Comparison of ENCODE assay signal across 12 mouse cellular contexts in genomic region chr17:78571494-78571893, GRCm38 (mm10).
A peak's percentile ranks its signal among the peaks of the same experiment; 100 is the strongest.
DNase-seq lines count a peak whose midpoint lies in the region; ATAC-seq and TF ChIP-seq lines count a peak whose summit lies in the region.
"Had no signal": no experiment of that assay in that cellular context is flagged by ENCODE, and none has a peak within 500 bp of the region (broad histone marks: within the 10 kb centered on the region; RNA-seq: fewer than 3 reads in every experiment).

No protein-coding gene starts in this region.

- no peak for TF ChIP-seq EP300 in liver, postnatal 0 days (IDR thresholded peaks at IDR 0.05; ENCODE audit: low read depth)

- TF ChIP-seq CTCF in liver, postnatal 0 days (IDR thresholded peaks at IDR 0.05; ENCODE audit: low read depth): no peak

- H3K9ac ChIP-seq in liver, embryonic 12.5 days: no peak overlapping the region
- no peak overlapping the region for H3K9ac ChIP-seq in liver, postnatal 0 days (replicated peaks)
- no peak overlapping the region for H3K9ac ChIP-seq in heart, embryonic 14.5 days (ENCODE audit: low read length)
- no peak overlapping the region for H3K9ac ChIP-seq in stomach, embryonic 16.5 days (ENCODE audit: low read length)
- H3K9ac ChIP-seq: limb, embryonic 13.5 days had no signal

- H3K36me3 ChIP-seq in liver, embryonic 12.5 days: no peaks in the 10 kb centered on the region
- H3K36me3 ChIP-seq in liver, postnatal 0 days (replicated peaks; ENCODE audit: insufficient read depth, low read length): no peaks in the 10 kb centered on the region
- H3K36me3 ChIP-seq in heart, embryonic 14.5 days (ENCODE audit: control insufficient read depth, insufficient read depth, low read length): no peaks in the 10 kb centered on the region
- H3K36me3 ChIP-seq in stomach, embryonic 16.5 days (ENCODE audit: control insufficient read depth, insufficient read depth, low read length): no peaks in the 10 kb centered on the region
- H3K36me3 ChIP-seq: limb, embryonic 13.5 days had no signal

- 0 out of 2 replicates have a peak, but pooled peaks cover 3% of the 10 kb centered on the region for H3K27me3 ChIP-seq in liver, embryonic 12.5 days (replicated peaks)
- no peaks in the 10 kb centered on the region for H3K27me3 ChIP-seq in liver, postnatal 0 days (ENCODE audit: insufficient read depth, low read length)
- no peaks in the 10 kb centered on the region for H3K27me3 ChIP-seq in heart, embryonic 14.5 days (ENCODE audit: control insufficient read depth, insufficient read depth, low read length)
- H3K27me3 ChIP-seq in stomach, embryonic 16.5 days (ENCODE audit: control insufficient read depth, insufficient read depth, low read length): no peaks in the 10 kb centered on the region
- H3K27me3 ChIP-seq: limb, embryonic 13.5 days had no signal

- no peaks in the 10 kb centered on the region for H3K9me3 ChIP-seq in liver, embryonic 12.5 days (replicated peaks)
- H3K9me3 ChIP-seq in liver, postnatal 0 days (ENCODE audit: low read length): no peaks in the 10 kb centered on the region
- H3K9me3 ChIP-seq in heart, embryonic 14.5 days (ENCODE audit: control insufficient read depth, low read length): no peaks in the 10 kb centered on the region
- H3K9me3 ChIP-seq in stomach, embryonic 16.5 days (replicated peaks; ENCODE audit: control insufficient read depth, low read length): no peaks in the 10 kb centered on the region
- H3K9me3 ChIP-seq: limb, embryonic 13.5 days had no signal

- DNase-seq in liver, postnatal 0 days: no peak
- peak; percentile 30 for DNase-seq in adrenal gland, postnatal 10 days
- DNase-seq in left cerebral cortex, adult 9 months (ENCODE audit: low spot score in 2 of 2): no peak
- no peak for DNase-seq in kidney, adult 11 months
- no peak for DNase-seq in embryo, embryonic 10.5 days (ENCODE audit: low spot score)
- DNase-seq: embryo, embryonic 11 days; gastrocnemius, postnatal 10 days had no signal

- H3K4me2 ChIP-seq in liver, embryonic 12.5 days: no peak overlapping the region
- no peak overlapping the region for H3K4me2 ChIP-seq in liver, postnatal 0 days (ENCODE audit: low read depth, low read length)
- H3K4me2 ChIP-seq in heart, embryonic 14.5 days (ENCODE audit: low read length): peak overlapping the region; percentile 28
- no peak overlapping the region for H3K4me2 ChIP-seq in stomach, embryonic 16.5 days (ENCODE audit: low read depth, low read length)
- H3K4me2 ChIP-seq: limb, embryonic 13.5 days had no signal

- no peak overlapping the region for H3K4me3 ChIP-seq in liver, embryonic 12.5 days
- H3K4me3 ChIP-seq in liver, postnatal 0 days (ENCODE audit: low read depth, low read length): no peak overlapping the region
- H3K4me3 ChIP-seq in heart, embryonic 14.5 days (ENCODE audit: control insufficient read depth in 1 of 2, insufficient read depth in 1 of 2, low read depth in 1 of 2, low read length in 2 of 2): no peak overlapping the region
- no peak overlapping the region for H3K4me3 ChIP-seq in stomach, embryonic 16.5 days (replicated peaks; ENCODE audit: low read length)
- H3K4me3 ChIP-seq: layer of hippocampus, adult 2 months; limb, embryonic 13.5 days had no signal

- 0 out of 2 replicates have a peak overlapping the region, but pooled peaks have one; percentile 45 for H3K27ac ChIP-seq in liver, embryonic 12.5 days
- no peak overlapping the region for H3K27ac ChIP-seq in liver, postnatal 0 days (ENCODE audit: low read depth)
- H3K27ac ChIP-seq in heart, embryonic 14.5 days (replicated peaks in 1 of 2; ENCODE audit: control insufficient read depth in 1 of 2, insufficient read depth in 1 of 2, low read depth in 2 of 2, low read length in 2 of 2): peak overlapping the region; percentile 29 to 72
- no peak overlapping the region for H3K27ac ChIP-seq in stomach, embryonic 16.5 days (ENCODE audit: low read length)
- H3K27ac ChIP-seq: layer of hippocampus, adult 2 months; limb, embryonic 13.5 days had no signal

- peaks cover 20% of the 10 kb centered on the region for H3K4me1 ChIP-seq in liver, embryonic 12.5 days
- no peaks in the 10 kb centered on the region for H3K4me1 ChIP-seq in liver, postnatal 0 days (ENCODE audit: insufficient read depth)
- H3K4me1 ChIP-seq in heart, embryonic 14.5 days (ENCODE audit: control insufficient read depth in 2 of 2, insufficient read depth in 2 of 2, low read length in 2 of 2): peaks cover 7 to 15% of the 10 kb centered on the region in 2 experiments; a peak in 3 of 4 replicates
- H3K4me1 ChIP-seq in stomach, embryonic 16.5 days (ENCODE audit: control insufficient read depth, insufficient read depth, low read length): no peaks in the 10 kb centered on the region
- H3K4me1 ChIP-seq: limb, embryonic 13.5 days had no signal

- WGBS in liver, embryonic 12.5 days (ENCODE audit: insufficient replicate concordance): 58% methylated on average over 6 of the region's 6 CpGs
- WGBS in liver, postnatal 0 days (ENCODE audit: insufficient replicate concordance): 71% methylated on average over 6 of the region's 6 CpGs
- WGBS in heart, embryonic 14.5 days: 11% methylated on average over 6 of the region's 6 CpGs
- WGBS in stomach, embryonic 16.5 days: 72% methylated on average over 6 of the region's 6 CpGs

- 0 out of 2 replicates have a peak, but pooled peaks have one; percentile 35 for ATAC-seq in liver, embryonic 12.5 days
- ATAC-seq in liver, postnatal 0 days: no peak
- ATAC-seq in heart, embryonic 14.5 days (ENCODE audit: insufficient number of reproducible peaks, insufficient read depth, low FRiP score, low read depth): 0 out of 2 replicates have a peak, but pooled peaks have one; percentile 54
- ATAC-seq in stomach, embryonic 16.5 days (ENCODE audit: insufficient read depth, low FRiP score): peak; percentile 13; the same call in 1 of the 2 replicates

Comparison
In these comparisons a context has a peak if more than half of its experiments do, and no peak if none do; other contexts are left out.
1. H3K27ac ChIP-seq: peak in liver, embryonic 12.5 days (single experiment) and heart, embryonic 14.5 days (2 of 2); none in liver, postnatal 0 days (single experiment) and stomach, embryonic 16.5 days (single experiment).